Mouse (Mus musculus): Measurements from ENCODE around the gene Fubp1.

Fubp1 gene

DNA sequence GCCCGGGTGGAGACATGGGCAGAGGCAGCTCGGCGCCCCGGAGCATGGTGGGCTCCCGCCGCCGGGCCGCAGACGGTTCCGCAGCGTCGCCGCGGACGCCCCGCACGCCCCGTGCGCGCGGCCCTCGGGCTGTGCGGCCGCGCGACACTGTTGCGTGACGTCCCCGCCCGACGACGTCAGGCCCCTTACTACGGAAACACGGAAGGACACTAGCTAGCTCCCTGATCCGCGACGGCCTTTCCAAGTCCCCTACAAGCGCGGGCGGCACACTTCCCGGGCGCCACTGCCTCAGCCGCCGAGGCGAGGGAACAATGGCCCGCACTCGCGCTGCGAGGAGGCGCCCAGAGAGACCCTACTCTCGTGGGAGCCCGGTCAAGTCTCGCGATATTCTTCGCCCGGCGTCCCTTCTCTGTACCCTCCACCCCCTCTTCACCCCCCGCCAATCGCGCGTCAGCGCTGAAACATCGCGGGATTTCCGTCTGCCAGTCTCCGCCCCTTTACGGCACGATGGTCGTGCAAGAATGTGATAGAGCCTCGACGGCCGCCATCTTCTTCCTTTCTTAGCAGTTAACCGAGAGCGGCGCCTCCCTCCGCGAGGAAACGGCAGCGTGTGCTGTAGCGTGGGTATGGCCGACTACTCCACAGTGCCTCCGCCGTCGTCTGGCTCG is at the start of gene Fubp1, which contains the start of gene Dnajb4:
Gene Fubp1, plus strand, starts transcription at position 456 of the 668 bp plus-strand sequence.
Gene Dnajb4, minus strand, starts transcription at position 336 of the 668 bp plus-strand sequence.
- peak; percentile 99 to 100 for DNase-seq (ENCODE audit: low spot score in 2 of 2)

DNA sequence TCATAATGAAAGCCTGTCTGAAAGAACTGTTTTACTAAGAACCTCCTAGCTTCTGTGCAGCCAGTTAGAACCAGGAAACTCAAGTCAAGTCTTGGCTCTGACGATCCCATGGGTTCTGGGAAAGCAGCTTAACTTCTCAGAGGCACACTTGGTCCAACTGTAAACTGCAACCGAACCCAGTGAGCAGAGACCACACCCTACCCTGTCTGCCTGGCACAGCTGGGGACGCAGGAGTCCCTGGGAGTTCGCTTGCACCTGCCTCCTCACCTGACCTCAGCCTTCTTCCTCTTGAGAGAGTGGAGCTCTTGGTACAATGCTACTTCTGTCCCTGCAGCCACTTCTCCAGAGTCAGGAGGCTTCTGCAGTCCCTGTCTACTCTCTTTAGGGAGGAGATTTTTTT is 49.6 kb upstream of the Fubp1 start:
- no peak for DNase-seq (ENCODE audit: low spot score in 2 of 2)

DNA sequence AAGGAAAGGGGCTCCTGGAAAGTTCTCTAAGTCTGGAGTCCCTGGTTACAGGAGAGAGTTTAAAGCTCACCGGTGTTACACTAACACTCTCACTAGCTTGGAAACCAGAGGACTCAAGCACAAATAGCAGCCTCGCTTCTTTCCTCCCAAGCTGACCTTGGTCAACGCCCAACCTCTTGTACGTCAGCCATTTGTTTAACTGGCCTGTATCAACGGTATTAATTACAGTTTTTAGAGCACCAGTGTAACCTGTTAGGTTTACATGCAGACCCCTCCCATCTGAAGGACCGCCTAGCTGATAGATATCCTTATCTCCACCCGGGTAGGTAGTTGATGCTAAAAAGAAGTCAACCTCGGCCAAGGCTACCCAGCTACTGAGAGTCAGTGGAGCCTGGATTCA is 46.9 kb upstream of the Fubp1 start:
- no peak for DNase-seq (ENCODE audit: low spot score in 2 of 2)

DNA sequence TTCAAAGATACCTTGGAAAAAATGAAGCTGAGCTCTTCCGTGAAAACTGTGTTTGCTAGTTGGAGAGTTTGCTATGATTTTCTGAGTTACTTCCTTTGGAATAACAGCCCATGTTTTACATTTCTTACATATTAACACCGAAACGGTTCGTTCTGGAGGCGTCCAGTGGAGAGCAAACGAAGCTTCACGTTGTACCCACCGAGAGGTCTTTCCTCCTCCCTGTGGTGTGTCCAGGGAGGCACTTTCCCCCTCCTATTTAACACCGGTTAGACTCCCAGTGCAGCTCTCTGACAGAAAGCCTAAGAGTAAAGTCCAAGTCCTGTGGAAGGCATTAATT is 45.2 kb upstream of the Fubp1 start:
- DNase-seq (ENCODE audit: low spot score in 2 of 2), result no peak

DNA sequence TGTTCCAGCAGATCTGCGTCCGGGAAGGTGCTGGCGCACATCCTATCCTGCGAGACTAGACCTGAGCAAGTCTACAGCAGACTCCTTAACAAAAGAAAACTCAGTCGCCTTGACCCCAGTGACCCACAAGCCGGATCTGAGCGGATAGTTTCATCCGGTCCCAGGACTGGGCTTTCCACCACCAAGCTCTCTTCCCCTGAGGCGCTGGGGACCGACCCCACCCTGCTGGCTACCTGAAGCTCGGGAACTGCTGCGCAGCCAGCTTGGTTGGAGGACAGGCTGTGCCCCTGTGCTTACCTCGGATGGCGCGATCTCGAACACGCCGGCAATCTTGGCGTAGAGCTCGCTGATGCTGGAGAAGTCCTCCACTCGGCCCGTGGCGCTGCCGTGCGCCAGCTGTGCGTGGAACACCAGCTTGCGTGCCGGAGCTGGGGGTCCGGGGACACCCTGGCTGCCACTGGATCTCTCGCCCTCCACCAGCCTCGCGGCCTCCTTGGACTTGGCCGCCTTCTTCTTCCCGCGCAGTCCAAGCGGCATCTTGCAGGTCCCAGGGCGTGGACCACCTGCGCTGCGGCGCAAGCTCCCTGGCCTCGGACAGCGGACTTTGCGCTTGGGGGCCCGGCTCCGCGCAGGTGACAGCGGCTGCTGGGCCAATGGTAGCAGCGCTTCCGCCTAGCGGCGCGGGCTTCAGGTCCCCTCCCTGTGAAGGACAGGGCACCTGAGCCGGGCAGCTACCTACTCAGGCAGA is 44.7 kb upstream of the Fubp1 start:
- peak; percentile 49 to 60 for DNase-seq (ENCODE audit: low spot score in 2 of 2)

DNA sequence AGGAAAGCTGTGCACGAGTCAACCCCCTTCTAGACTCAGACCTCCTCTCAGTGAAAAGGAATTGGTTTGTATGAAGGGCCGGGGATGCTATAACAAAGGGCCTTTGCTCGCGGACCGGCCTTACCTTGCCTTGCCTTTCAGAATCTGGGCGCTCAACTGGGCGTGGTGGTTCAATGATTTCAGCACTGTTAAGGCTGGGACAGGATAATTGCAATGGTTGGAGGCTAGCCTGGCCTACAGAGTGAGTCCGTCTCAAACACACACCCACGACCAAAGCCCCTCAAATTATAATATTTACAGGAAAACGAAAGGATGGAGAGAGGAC is 44.2 kb upstream of the Fubp1 start, which contains the start of gene Gipc2:
Gene Gipc2, minus strand, starts transcription at position 132 of the 325 bp plus-strand sequence.
- peak in 1 of 2 experiments; percentile 26 for DNase-seq (ENCODE audit: low spot score in 2 of 2)

DNA sequence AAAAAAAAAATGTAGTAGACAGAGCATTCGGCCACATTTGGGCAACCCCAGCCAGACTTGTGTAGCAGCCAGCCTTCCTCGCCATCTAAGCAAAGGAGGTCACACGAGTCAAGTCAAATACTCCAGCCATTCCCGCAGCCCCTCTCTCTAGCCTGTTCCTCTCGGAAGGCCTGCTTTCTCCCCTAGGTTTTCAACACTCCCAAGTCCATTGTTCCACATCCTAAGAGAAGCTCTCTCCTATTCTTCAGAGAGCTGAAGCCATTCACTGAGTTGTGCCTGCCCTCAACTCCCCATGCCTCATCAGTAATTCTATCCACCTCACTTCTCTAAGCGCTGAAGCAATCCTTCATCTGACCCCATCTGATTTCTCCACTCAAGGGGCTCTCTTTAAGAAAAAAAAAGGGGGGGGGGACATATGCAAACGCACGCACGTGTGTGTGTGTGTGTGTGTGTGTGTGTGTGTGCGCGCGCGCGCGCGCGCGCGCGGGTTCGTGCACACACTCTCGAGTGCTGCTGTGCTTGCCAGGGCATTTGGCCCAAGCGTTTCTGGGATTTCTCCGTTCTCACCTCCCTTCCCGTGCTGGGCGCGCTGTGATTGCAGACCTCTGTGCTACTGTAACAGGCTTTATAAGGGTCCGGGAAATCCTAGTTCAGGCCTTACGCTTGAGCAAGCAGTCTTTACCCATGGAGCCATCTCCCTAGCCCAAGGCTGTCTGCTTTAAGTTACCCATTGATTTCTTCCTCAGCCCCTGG is 43.3 kb upstream of the Fubp1 start:
- DNase-seq (ENCODE audit: low spot score in 2 of 2), result no peak

DNA sequence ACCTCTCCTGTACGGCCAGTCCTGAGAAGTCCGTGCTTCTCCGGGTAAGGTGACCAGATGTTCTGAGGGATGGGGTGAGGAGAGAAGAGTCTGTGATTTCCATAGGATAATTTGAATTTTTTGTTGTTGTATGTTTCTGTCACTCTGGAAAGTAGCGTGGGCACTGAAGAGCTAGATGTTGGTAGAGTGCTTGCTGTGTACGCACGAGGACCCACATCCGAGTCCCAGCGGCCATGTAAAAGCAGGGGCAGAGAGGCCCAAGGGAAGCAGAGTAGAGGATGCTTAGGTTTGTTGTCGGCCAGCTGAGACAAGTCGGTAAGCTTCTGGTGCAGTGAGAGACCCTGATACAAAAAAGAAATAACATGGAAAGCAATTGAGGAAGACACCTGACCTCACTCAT is 42.2 kb upstream of the Fubp1 start:
- DNase-seq (ENCODE audit: low spot score in 2 of 2), result no peak

DNA sequence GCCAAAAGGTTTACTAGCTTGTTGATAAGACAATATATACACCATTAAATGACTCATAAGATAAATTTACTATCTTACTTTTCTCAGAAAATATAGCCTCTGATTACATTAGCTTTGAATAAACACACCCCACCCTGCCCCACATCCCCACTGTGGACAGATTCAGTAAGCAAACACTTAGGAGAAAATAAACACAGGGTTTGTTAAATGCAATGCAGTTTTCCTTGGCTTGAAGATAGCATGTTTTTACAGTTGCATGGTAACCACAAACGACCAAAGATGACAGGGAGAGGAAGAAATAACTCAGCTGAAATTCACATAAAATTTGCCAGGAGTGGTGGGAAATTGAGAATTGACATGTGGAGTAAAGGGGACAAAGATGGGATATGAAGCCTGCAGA is 39.8 kb upstream of the Fubp1 start:
- DNase-seq (ENCODE audit: low spot score in 2 of 2), result no peak

DNA sequence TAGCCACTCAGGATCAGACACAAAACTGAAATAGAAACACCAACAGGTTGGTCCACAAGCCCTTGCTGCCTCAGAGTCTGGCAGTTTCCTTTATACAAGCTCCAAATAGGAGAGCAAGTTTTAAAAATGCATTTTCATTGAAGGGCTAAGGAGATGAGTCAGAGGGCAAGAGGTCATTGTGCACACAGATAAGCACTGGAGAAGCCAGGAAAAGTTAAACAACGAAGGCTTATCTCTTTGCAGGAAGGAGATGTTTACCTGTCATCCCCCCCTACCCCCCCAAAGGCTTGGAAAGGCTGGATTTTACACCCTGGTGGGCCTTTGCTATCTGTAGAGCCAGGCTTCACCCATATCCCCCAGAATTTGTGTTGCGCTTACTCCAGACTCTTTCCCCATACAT is 39.0 kb upstream of the Fubp1 start:
- no peak for DNase-seq (ENCODE audit: low spot score in 2 of 2)

DNA sequence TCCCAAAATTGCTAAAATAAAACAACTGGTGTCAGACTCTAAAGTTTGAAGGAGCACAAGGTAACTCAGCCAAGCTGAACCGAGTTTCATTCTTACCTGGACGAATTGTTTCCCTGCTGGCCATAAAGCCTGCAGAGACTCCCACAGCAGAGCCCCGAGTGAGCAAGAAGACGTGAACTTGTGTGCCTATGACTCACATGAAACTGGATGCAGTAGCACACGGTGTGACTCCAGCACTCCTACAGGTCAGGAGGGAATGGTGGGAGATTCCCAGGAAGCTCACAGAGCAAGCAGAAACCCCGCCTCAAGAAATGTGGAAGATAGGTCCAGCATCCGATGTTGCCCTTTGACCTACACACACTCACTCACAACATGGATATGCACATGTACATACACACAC is 38.4 kb upstream of the Fubp1 start:
- no peak for DNase-seq (ENCODE audit: low spot score in 2 of 2)

DNA sequence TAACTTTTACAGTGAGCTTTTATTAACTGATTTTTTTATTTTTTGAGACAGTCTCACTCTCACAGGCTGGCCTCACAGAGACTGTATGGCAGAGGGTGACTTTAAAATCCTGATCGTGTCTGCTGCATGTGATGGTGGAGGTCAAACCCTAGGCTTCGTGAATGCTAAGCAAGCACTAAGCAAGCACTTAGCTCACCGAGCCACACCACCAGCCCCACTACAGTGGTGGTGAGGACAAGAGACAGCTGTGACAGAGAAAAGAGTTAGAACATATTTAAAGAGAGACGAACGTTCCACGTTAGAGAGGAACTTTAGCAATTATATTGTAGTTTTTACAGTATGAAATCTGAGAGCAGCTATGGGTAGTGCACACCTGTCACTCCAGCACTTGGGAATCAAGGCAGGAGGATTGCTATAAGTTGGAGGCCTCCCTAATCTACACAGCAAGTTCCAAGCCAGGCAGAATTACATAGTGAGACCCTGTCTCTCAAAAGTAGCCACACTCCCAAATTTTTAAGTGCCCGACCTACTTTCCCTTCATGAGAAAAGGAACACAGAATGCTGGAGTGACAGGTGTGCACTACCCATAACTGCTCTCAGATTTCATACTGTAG is 37.8 kb upstream of the Fubp1 start:
- DNase-seq (ENCODE audit: low spot score in 2 of 2), result no peak

DNA sequence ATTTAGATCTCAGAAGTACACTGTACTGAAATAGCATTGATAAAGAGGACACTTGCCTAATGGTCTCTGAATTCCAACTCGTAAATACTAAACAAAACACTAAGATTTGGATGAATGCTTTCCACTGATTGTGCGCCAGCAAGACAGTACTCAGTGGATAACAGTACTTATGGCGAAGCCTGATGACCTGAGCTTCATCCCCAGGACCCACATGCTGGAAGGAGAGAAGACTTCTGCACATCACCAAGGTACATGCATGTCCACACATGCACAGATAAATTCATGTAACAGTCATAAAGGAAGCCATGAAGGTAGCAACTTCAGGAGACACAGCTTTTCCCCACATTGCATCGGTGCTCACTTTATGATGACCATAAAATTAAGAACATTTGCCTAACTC is 31.4 kb upstream of the Fubp1 start:
- DNase-seq (ENCODE audit: low spot score in 2 of 2), result no peak

DNA sequence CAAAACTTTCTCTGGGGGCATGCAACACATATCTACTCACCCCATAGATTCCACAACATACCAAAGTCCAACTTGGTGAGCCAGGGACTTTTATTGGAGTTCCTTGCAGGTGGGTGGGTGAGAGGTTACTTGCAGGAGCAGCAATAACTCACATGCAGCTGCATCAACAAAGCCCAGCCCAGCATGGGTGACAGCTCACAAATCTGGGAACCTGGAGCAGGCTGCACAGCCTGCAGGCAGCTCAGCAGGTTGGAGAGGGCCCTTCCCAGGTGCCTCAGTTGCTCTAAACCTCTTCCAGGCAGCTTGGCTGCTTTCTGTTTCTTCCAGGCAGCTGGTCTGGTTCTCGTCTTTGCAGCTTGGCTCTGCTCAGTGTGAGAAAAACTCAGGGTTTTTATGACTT is 30.9 kb upstream of the Fubp1 start:
- DNase-seq (ENCODE audit: low spot score in 2 of 2), result no peak

DNA sequence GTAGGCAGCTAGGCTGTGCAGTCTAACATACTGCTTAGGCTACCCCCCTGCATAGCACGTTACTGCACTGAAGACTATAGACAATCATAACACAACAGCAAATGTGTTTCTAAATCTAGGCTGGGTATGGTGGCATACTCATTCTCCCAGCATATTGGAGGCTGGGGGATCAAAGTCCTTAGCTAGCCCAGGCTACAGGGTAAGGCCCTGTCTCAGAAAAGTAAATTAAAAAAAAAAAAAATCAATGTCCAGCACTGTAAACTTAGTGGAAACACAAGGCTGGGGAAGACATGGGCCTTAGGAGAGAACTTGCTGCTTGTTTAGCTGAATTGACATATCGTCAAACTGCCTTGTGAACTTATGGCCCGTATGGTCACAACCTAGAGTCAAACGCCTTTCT is 29.6 kb upstream of the Fubp1 start:
- DNase-seq (ENCODE audit: low spot score in 2 of 2), result no peak

DNA sequence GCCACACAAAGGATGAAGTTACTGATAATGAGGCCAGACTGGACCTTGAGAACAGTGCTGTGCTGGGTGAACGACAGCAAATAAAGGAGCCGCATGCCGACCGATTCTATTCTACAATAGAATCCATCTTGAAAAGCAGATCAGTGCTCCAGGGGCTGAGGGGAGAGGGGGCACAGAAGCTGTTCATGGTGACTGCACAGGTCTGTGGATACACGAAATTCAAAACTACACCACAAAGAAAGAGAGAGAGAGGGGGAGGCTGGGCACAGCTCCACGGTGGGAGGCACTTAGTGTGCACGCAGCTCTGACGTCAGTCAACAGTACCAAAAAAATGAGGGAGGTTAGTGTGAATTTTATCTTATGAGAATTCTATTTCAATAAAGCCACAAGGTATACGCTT is 26.7 kb upstream of the Fubp1 start:
- DNase-seq (ENCODE audit: low spot score in 2 of 2), result no peak

DNA sequence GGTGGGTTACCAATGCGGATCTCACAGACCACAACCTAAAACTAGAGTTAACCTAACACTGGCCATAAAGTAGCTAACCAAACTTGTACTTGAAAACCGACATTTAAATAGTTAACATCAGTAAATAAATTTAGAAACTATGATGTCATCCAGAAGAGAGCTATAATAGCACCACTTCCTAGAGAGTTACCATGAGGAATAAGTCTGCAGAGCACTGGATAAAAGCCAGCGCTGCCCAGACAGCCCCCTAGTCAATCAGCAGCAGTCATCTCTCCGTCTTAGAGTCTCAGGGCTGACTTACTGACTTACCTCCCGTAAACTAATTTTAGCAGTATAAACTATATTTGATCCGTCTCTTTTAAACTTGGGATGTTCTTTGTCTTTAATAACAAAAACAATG is 24.1 kb upstream of the Fubp1 start:
- no peak for DNase-seq (ENCODE audit: low spot score in 2 of 2)

DNA sequence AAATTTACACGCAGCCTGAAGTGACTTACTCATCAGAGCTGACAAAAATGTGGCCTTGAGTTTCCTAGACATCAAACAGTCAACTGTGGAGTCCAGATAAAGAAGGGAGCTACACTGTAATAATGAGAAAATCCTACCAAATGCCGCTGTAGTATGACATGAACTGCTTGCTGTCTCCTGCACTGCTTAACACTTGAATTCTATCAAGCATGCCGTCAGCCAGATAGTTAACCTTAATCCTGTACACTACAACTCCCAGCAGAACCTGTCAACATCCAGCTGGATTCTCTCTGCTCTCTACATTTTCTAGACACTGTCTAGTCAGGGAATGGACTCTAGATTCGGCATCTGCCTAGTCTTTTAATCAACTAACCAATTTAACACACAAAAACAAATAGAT is 20.9 kb upstream of the Fubp1 start:
- DNase-seq (ENCODE audit: low spot score in 2 of 2), result no peak

DNA sequence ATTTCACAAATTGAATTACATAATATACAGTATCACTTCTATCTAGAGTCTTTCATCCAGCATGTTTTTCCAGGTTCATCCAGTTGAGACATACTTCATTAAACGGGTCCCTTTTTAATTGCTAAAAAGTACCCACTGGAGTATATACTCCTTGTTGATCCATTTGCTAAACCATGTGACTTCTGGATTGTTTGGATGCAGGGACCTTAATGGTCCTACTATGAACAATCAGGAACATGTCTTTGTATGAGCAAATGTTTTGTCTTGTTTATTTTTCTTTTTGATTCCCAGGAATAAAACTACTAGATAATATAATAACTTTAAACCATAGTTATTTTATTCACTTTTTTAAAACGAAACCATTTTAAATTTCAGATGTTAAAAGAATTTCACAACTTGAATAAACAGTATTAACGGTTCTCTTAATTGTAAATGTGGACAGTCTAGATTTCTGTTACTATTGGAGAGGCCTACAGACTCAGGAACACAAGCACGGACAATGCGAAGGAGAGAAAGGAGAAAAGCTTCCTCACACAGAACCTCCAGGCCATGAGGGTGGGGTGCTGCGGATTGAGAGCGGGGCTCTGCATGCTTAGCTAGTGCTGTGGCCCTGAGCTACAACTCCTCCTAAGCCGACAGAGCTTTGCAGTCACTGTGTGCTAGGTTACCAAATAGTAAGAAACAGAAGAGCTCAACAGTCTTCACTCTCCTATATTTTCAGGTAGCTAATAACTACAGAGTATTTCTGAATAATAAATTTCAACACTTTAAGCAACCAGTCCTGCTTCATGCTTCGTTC is 19.3 kb upstream of the Fubp1 start:
- no peak for DNase-seq (ENCODE audit: low spot score in 2 of 2)

DNA sequence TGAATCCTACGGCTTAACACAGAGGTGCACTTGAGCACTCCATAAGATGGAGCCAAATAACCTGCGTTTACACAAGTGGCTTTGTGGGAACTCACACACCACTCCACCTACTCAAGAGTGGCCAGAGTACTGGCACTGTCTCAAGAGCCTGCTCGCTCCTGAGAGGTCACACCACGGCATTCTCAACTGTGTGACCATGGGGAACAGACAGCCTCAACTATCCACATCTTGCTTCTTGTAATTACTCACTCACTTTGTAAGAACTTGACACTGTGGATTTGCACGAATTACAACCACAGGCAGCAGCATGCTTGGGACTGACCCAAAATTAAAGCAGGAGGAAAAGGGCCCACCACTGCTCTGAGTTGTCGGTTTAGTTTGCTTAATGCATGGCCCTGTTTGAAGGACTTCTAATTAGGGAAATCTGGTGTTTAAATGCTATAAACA is 18.4 kb upstream of the Fubp1 start:
- DNase-seq (ENCODE audit: low spot score in 2 of 2), result no peak

DNA sequence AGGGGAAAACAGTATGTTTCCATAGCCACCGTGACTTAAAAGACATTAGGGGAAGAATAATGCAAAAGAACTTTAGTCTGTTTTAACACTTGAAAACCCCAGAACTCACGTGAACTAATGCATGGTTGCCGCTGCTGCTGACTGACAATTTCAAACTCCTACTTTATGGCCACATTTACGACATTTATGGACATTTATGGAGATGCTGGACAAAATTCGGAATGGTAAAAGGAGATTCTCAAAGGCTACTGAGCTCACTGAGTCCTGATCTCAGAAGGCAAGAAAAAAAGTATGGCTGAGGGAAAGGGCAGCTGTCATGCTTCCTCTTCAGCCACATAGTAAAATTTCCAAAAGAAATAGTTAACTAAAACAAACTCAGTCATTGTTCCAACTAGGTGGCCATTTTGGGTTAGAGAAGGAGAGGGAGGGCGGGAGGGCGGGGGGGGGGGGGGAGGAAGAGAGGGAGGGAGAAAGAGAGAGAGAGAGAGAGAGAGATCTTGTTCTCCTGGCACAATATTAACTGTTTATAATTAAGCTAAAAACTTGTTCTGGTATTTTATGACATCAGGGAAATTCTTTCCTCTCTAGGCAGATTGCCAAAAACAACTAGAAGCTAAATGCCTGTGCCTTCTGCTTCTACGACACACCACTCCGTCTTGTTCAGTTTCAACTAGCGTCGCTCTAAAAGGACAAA is 17.8 kb upstream of the Fubp1 start:
- DNase-seq (ENCODE audit: low spot score in 2 of 2), result no peak

Measured in right cerebral cortex, adult 2 months (tissue).